10 mouse cellular contexts compared by ENCODE assay signal in the genomic region with DNA sequence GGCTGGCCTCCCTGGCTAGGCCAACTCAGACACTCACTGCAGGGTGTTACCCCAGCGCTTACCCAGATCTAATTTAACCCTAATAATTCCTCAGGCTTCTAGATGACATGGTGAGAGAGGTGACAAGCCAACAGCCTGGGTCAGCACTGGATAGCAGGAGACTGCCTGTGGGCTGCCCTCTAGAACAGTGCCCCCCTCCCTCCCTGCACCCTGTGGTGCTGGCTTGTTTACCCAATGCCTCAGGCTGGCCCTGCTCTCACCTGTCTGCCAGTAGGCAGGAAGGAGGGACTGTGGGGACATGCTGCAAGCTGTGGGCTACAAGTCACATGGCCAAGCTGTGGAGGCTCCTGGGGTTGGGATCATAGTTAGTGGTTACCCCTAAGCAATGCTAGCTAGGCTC. TPM values are rescaled to one million over a fixed set of nuclear protein-coding genes. Genes with fewer than 3 reads are reported as not detected.
A peak's percentile ranks its signal among the peaks of the same experiment; 100 is the strongest.
DNase-seq lines count a peak whose midpoint lies in the region; ATAC-seq and TF ChIP-seq lines count a peak whose summit lies in the region.
"Had no signal": no experiment of that assay in that cellular context is flagged by ENCODE, and none has a peak within 500 bp of the region (broad histone marks: within the 10 kb centered on the region; RNA-seq: fewer than 3 reads in every experiment).

No protein-coding gene starts in this region.

- TF ChIP-seq POLR2A in myocyte (IDR thresholded peaks at IDR 0.05; ENCODE audit: insufficient read length, low read depth): no peak
- no peak for TF ChIP-seq POLR2A in kidney, adult 2 months (IDR thresholded peaks at IDR 0.05; ENCODE audit: low read depth, low read length)

- WGBS in hindbrain, embryonic 13.5 days: 78% methylated on average over 1 of the region's 1 CpGs
- WGBS in kidney, adult 2 months: 68% methylated on average over 1 of the region's 1 CpGs

- ATAC-seq in hindbrain, embryonic 13.5 days (ENCODE audit: low FRiP score): no peak

- peak overlapping the region; percentile 94 for H3K4me2 ChIP-seq in hindbrain, embryonic 13.5 days
- peak overlapping the region; percentile 96 for H3K4me2 ChIP-seq in myocyte (ENCODE audit: low read depth)

- TF ChIP-seq CTCF in layer of hippocampus, adult 2 months (conservative IDR thresholded peaks at IDR 0.05): no peak
- TF ChIP-seq CTCF in kidney, adult 2 months (conservative IDR thresholded peaks at IDR 0.05; ENCODE audit: insufficient read depth, insufficient read length, low read depth, low read length): no peak

- H3K27me3 ChIP-seq in hindbrain, embryonic 13.5 days: no peaks in the 10 kb centered on the region
- H3K27me3 ChIP-seq in myocyte (ENCODE audit: control insufficient read depth, insufficient read depth, insufficient read length): no peaks in the 10 kb centered on the region
- no peaks in the 10 kb centered on the region for H3K27me3 ChIP-seq in kidney, adult 2 months (replicated peaks; ENCODE audit: control insufficient read depth, insufficient read depth, low read length)
- H3K27me3 ChIP-seq: embryonic facial prominence, embryonic 15.5 days had no signal

- peak overlapping the region; percentile 87; the same call in 1 of the 2 replicates for H3K9ac ChIP-seq in hindbrain, embryonic 13.5 days
- H3K9ac ChIP-seq: embryonic facial prominence, embryonic 15.5 days had no signal

- peaks cover 47% of the 10 kb centered on the region for H3K79me2 ChIP-seq in myocyte (ENCODE audit: control insufficient read depth, insufficient read depth)

- no peaks in the 10 kb centered on the region for H3K9me3 ChIP-seq in hindbrain, embryonic 13.5 days
- H3K9me3 ChIP-seq: embryonic facial prominence, embryonic 15.5 days had no signal

- H3K36me3 ChIP-seq in hindbrain, embryonic 13.5 days: peaks cover 41% of the 10 kb centered on the region
- H3K36me3 ChIP-seq in myocyte (ENCODE audit: control insufficient read depth, insufficient read depth): peaks cover 18% of the 10 kb centered on the region
- H3K36me3 ChIP-seq in kidney, adult 2 months (ENCODE audit: control insufficient read depth, insufficient read depth, low read length): no peaks in the 10 kb centered on the region

- peak overlapping the region; percentile 99 for H3K4me3 ChIP-seq in layer of hippocampus, adult 2 months
- no peak overlapping the region for H3K4me3 ChIP-seq in hindbrain, embryonic 13.5 days
- peak overlapping the region; percentile 93 for H3K4me3 ChIP-seq in myocyte
- H3K4me3 ChIP-seq in kidney, adult 2 months (ENCODE audit: insufficient read depth, low read depth, low read length): no peak overlapping the region
- H3K4me3 ChIP-seq: embryonic facial prominence, embryonic 15.5 days had no signal

- H3K4me1 ChIP-seq in hindbrain, embryonic 13.5 days (replicated peaks): peaks cover 41% of the 10 kb centered on the region
- H3K4me1 ChIP-seq in kidney, adult 2 months (ENCODE audit: control insufficient read depth, insufficient read depth, low read length): peaks cover 27% of the 10 kb centered on the region

- DNase-seq in layer of hippocampus, adult 2 months (ENCODE audit: low spot score in 2 of 2): no peak
- DNase-seq in layer of hippocampus, postnatal 25 days (ENCODE audit: extremely low spot score in 1 of 2, low spot score in 1 of 2): no peak
- peak; percentile 88 for DNase-seq in cerebellum, adult 9-11 months
- no peak for DNase-seq in kidney, adult 2 months
- DNase-seq in ovary, adult 18-20 months (ENCODE audit: low spot score): no peak
- no peak for DNase-seq in T-cell, adult 2 months (ENCODE audit: low spot score)
- DNase-seq: spleen, adult 18-20 months had no signal

- peak overlapping the region; percentile 93; the same call in 1 of the 2 replicates for H3K27ac ChIP-seq in layer of hippocampus, adult 2 months
- H3K27ac ChIP-seq in hindbrain, embryonic 13.5 days: no peak overlapping the region
- no peak overlapping the region for H3K27ac ChIP-seq in kidney, adult 2 months (ENCODE audit: insufficient read depth, low read depth, low read length)
- H3K27ac ChIP-seq: embryonic facial prominence, embryonic 15.5 days had no signal

- no peak overlapping the region for H3ac ChIP-seq in myocyte (ENCODE audit: control insufficient read depth, insufficient read length)

TF ChIP-seq in myocyte, 11 proteins besides CTCF, POLR2A, EP300 and RAD21:
- TF ChIP-seq MYOG (IDR thresholded peaks at IDR 0.05; ENCODE audit: control insufficient read depth in 1 of 3, insufficient read depth in 1 of 3, insufficient read length in 2 of 3, low read depth in 2 of 3) (peak in 1 of 3 experiments; percentile 89), REST (IDR thresholded peaks at IDR 0.05; ENCODE audit: insufficient read depth, insufficient read length) (no peak), E2F4 (IDR thresholded peaks at IDR 0.05; ENCODE audit: insufficient read depth) (no peak), SRF (IDR thresholded peaks at IDR 0.05; ENCODE audit: control insufficient read depth, insufficient read length, low read depth) (no peak), USF1 (IDR thresholded peaks at IDR 0.05; ENCODE audit: low read depth) (no peak), MYOD1 (IDR thresholded peaks at IDR 0.05; ENCODE audit: control insufficient read depth in 1 of 3, insufficient read length in 2 of 3, low read depth in 2 of 3) (peak in 1 of 3 experiments; percentile 69), TCF3 (IDR thresholded peaks at IDR 0.05; ENCODE audit: insufficient read length, low read depth) (no peak)

RNA-seq across cellular contexts. Expression of a gene that starts 2.9 kb away (rescaled TPM):
- 100 to 1,000 TPM; 538 TPM for total RNA-seq in layer of hippocampus, adult 2 months (2021)
- 100 to 1,000 TPM; 610 to 665 TPM for total RNA-seq in layer of hippocampus, postnatal 25 days (2021)
- polyA plus RNA-seq in hindbrain, embryonic 13.5 days (2015; fragmentation: Nextera tagmentation; extraction: Ambion mirVana): 690 and 717 TPM in 2 replicates
- 1,268 TPM for polyA plus RNA-seq in myocyte (2012; fragmentation: generic; extraction: Trizol)
- 825 and 914 TPM in 2 replicates for polyA plus RNA-seq in kidney, adult 2 months (2012; rRNA removed)

RNA-seq across cellular contexts. Expression of a gene that starts 9.3 kb away (rescaled TPM):
- total RNA-seq in layer of hippocampus, adult 2 months (2021): 100 to 1,000 TPM; 118 TPM
- 100 to 1,000 TPM; 108 to 110 TPM for total RNA-seq in layer of hippocampus, postnatal 25 days (2021)
- 0.43 and 0.64 TPM in 2 replicates for polyA plus RNA-seq in hindbrain, embryonic 13.5 days (2015; fragmentation: Nextera tagmentation; extraction: Ambion mirVana)
- polyA plus RNA-seq in myocyte (2012; fragmentation: generic; extraction: Trizol): 0.35 TPM
- polyA plus RNA-seq in kidney, adult 2 months (2012; rRNA removed): 1.5 and 1.9 TPM in 2 replicates

RNA-seq across cellular contexts. Expression of a gene that starts 18.3 kb away (rescaled TPM):
- total RNA-seq in layer of hippocampus, adult 2 months (2021): 1 to 10 TPM; 3.3 to 4.0 TPM
- total RNA-seq in layer of hippocampus, postnatal 25 days (2021): 1 to 10 TPM; 2.4 to 3.1 TPM
- 1.1 and 1.4 TPM in 2 replicates for polyA plus RNA-seq in hindbrain, embryonic 13.5 days (2015; fragmentation: Nextera tagmentation; extraction: Ambion mirVana)
- 0.71 TPM for polyA plus RNA-seq in myocyte (2012; fragmentation: generic; extraction: Trizol)
- polyA plus RNA-seq in kidney, adult 2 months (2012; rRNA removed): 0.34 and 0.94 TPM in 2 replicates

RNA-seq across cellular contexts. Expression of a gene that starts 25.2 kb away (rescaled TPM):
- total RNA-seq in layer of hippocampus, adult 2 months (2021): 10 to 100 TPM; 73.1 to 79.8 TPM
- 10 to 100 TPM; 67.1 to 77.7 TPM for total RNA-seq in layer of hippocampus, postnatal 25 days (2021)
- polyA plus RNA-seq in hindbrain, embryonic 13.5 days (2015; fragmentation: Nextera tagmentation; extraction: Ambion mirVana): 92.7 and 100 TPM in 2 replicates
- polyA plus RNA-seq in myocyte (2012; fragmentation: generic; extraction: Trizol): 299 TPM
- 159 and 183 TPM in 2 replicates for polyA plus RNA-seq in kidney, adult 2 months (2012; rRNA removed)

RNA-seq across cellular contexts. Expression of a gene that starts 38.0 kb away (rescaled TPM):
- total RNA-seq in layer of hippocampus, adult 2 months (2021): 10 to 100 TPM; 67.8 to 73.5 TPM
- total RNA-seq in layer of hippocampus, postnatal 25 days (2021): 10 to 100 TPM; 74.9 to 79.7 TPM
- 86.5 and 93.4 TPM in 2 replicates for polyA plus RNA-seq in hindbrain, embryonic 13.5 days (2015; fragmentation: Nextera tagmentation; extraction: Ambion mirVana)
- 80.2 TPM for polyA plus RNA-seq in myocyte (2012; fragmentation: generic; extraction: Trizol)
- polyA plus RNA-seq in kidney, adult 2 months (2012; rRNA removed): 60.3 and 75.2 TPM in 2 replicates

Comparison
In these comparisons a context has a peak if more than half of its experiments do, and no peak if none do; other contexts are left out.
1. H3K4me3 ChIP-seq: peak in layer of hippocampus, adult 2 months (single experiment) and myocyte (single experiment); none in hindbrain, embryonic 13.5 days (single experiment) and kidney, adult 2 months (single experiment).